Mouse (Mus musculus) thymus, postnatal 0 days (tissue): ENCODE data around the gene Reep1. TPM values are rescaled to one million over a fixed set of nuclear protein-coding genes. Genes with fewer than 3 reads are reported as not detected.

Source experiments
- DNase-seq: peaks from one replicate; pipeline ENCODE4 v3.0.0-alpha.2; 2015; ENCODE audit warnings: low spot score
- polyA plus RNA-seq: library from polyadenylated mRNA; unstranded; fragments of >200 nt; fragmentation: Nextera tagmentation; extraction: Ambion mirVana; gene quantifications from 2 replicates; pipeline ENCODE4 v1.2.1, GENCODE M21; 2015

Gene Reep1
- 2.2 and 2.4 TPM in 2 replicates for polyA plus RNA-seq

DNA sequence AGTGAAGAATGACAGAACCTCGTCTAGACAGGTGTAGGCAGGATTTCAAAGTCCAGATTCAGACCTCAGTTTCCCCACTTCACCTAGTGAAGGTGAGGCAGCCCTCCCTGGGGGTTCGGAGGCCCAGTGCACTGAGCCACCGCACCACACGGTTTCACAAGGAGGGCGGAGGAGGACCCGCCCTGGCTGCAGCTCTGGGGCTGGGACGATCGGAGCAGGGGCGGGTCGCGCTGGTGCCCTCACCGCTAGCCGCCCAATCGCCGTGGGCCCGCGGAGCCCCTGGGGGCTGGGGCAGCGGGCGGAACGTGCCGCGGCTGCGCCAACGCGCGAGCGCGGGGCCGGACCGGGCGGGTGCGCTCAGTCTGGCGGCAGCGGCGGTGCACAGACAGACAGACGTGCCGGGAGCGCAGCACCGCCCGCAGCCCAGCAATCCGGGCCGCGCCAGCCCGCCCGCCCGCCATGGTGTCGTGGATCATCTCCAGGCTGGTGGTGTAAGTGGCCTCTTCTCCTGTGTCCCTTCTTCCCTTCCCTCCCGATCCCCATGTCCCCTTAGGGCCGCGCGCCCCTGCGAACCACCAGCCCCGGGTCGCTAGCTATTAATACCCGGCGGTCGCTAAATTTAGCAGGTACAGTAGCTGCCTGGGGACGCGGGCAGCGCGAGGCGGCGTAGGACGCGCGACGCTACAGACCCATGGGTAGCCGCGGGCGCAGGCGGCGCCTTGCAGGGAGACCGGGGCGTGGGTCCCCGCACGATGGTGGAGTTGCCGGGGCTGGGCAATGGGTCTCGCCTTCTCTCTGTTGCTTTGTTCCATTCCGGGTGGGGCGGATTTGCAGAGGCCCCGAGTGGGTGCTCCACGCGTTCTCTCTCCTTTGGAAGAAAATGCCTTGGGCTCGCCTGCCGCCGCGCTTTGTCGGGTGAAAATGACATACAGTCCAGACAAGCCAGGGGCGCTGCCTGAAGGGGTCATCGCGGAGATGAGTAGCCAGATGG is at the start of gene Reep1:
Gene Reep1, plus strand, starts transcription at position 51 of the 991 bp plus-strand sequence.
- DNase-seq: peak; percentile 57

DNA sequence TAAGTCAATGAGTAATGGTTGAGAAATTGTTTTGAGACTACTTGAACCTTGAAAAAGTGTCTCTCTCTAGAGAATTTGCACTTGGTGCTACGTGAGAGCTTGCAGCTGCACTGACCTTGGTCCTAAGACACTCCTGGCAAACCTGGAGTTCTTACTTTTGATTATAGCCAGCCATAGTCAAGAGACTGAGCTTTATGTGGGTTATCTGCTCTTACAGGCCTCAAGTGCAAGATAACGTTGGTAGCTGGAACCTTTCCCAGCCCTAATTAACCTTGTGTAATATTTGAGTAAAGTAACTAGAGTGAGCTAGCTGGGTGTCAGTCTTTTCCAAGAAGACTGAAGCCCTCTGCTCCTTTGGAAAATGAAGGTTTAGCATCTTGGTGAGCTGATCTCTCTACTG is 49.1 kb upstream of the Reep1 start:
- no peak for DNase-seq

DNA sequence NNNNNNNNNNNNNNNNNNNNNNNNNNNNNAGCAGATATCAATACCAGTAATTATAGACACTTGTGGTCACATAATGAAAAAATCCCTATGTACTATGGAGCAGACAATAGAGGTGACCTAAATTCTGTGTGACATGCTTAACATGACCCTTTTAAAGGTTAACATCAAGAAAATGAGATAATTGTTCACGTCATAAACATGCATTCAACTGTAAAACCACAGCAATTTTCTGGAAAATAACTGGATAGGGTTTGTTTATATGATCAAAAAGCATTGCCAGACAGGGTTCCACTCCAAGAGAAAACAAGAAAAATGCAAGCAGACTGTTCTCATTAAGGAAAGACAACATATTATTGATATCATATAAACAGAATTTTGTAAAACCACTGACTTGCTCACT is 42.9 kb upstream of the Reep1 start:
- no peak for DNase-seq

DNA sequence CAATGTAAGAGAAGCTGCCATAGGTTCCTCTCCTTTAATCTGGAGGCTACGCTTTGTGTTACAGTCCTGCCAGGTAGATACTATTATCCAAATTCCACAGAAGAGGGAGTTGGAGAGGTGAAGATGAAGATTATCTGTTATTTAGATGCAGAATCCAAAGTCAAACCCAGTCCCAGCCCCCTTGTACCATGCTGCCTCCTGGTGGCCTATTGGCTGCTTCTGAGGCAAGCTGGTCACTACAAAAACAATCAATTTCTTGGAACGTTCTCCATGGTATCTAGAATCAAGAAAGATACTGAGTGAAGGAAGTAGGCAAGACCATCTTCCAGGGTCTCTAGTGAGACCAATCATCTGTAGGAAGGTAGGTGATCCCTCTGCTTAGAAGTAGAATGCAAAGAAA is 34.2 kb upstream of the Reep1 start:
- peak; percentile 26 for DNase-seq

DNA sequence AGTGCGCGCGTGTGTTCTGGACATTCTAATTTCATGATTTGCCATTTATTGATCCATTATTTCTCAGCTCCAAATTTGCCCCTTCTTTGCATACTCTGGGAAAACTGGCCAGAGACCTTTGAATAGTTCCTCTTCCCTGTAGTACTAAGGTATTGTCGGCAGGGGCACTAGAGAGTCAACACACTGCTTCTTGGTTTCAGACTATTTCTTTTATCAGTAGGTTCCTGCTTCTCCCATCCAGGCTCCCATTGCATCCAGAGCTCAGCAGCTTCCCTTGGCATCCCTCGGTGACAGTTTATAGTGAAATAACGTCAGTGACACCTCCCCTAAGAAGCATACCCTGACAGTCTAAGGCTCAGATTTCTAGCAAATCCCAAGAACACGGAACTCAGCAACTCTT is 28.5 kb upstream of the Reep1 start:
- DNase-seq: no peak

DNA sequence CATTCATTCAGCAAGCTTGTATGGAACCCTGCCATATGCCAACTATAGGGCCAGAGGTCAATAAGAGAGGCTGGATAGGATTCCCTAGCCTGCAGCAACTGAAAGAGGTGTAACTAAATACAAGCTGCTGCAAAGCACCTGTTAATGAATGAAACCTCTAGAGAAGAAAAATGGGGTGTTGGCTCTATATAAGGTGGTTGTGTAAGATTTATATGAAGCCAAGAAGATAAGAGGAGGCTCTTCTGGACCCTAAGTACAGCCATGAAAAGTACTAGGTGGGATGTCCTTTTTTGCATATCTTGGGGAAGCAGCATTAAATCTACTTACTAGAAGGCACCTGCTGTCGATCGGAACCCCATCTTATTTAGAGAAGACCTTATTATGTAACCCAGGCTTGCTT is 12.2 kb upstream of the Reep1 start:
- DNase-seq: no peak

DNA sequence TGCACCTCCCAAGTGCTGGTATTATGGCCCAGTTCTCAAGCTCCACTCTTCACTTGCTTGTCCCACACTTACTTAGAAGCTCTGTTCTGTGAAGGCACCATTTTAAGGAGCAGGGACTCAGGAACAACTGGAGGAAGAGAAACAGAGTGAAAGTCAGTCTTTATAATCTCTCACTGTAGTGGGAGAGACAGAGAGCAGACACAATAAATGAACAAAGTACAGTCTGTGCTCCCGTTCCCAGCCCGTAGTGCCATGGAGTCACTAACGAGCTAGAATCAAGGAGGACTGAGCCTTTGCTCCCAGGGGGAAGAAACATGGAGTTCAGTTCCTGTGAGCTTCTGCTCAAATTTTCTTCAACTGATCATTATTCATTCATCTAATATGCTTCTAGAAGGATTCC is 11.8 kb upstream of the Reep1 start:
- no peak for DNase-seq

DNA sequence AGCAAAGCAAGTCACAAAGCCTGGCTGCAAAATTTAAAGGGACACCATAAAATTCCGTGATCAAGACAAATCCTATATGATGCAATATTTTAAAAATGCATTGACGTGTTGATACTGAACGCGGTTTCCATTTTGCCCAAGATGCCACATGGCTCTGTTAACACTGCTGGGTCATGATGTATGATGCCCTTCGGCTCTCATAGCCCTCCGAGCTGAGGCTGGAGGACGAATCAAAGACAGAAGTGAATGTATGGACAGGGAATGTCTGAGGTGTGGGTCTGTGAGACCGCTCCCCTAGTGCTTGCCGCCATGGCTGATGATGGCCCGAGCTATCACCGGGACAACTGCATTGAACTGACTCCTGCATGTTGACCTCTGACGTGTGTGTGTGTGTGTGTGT is 490 bp upstream of the Reep1 start:
- DNase-seq: no peak

DNA sequence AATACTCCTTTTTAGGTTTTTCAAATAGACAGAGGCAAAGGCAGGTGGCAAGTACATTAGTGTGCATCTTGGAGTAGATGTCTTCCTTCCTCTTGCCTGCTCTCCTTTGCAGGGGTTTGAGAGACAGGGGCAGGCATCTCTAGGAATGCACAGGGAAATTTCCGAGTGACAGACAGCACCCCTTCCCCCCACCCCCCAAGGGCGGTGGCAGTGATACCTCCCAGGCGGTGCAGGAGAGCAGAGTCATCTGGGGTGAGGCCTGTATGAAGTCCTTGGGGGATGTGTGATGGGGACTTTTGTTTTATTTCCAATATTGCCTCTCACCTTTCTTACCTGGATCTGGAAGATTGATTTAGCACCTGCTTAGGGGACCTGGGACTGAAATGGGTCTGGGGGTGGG is 1.2 kb downstream of the Reep1 start:
- no peak for DNase-seq

DNA sequence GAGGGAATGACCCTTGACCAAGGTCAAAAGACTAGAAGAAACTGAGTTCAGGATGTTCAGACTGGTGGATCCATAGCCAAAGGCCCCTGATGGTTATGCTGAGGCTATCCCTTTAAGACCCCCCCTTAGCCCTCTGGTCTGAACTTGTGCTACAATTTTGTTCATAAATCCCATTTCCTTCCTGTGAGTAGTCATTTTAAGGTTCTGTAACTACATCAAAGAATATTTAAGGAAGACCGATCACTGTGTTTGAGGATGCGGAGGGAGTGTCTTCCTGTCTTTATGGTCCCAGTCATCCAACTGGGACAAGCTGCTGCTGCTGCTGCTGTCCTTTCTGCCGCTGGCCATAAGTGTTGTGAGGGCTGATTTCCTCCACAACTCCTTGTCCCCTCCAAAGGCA is 3.0 kb downstream of the Reep1 start:
- DNase-seq: no peak

DNA sequence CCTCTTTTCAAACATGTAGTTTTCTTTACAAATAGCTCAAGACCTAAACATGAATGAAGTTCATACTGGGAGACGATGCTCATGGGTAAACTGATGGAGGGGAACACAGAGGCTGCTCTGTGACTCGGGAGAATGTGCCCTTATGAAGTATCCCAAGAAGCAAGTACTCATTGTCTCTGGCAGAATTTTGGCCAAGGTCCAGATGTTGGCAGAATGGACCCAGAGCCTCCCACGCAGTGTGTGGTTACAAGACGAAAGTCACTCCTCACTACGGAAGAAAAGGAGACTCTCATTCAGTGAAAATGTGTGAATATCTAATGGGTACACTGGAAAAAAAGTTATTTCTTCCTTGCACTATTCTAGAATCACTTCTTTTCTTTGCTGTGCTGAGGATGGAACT is 3.8 kb downstream of the Reep1 start:
- no peak for DNase-seq

DNA sequence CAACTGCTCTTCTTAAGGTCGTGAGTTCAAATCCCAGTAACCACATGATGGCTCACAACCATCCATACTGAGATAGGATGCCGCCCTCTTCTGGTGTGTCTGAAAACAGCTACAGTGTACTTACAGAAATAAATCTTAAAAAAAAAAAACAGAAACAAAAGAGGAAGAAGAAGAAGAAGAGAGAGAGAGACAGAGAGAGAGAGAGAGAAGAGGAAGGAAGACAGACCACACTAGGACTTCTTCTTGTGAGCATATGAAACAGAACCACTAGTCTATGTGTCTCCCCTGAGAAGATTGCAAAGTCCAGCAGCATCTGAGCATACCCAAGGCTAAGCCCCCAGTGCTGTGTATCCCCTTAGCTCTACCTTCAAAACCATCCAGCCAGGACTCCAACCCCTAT is 6.2 kb downstream of the Reep1 start:
- no peak for DNase-seq

DNA sequence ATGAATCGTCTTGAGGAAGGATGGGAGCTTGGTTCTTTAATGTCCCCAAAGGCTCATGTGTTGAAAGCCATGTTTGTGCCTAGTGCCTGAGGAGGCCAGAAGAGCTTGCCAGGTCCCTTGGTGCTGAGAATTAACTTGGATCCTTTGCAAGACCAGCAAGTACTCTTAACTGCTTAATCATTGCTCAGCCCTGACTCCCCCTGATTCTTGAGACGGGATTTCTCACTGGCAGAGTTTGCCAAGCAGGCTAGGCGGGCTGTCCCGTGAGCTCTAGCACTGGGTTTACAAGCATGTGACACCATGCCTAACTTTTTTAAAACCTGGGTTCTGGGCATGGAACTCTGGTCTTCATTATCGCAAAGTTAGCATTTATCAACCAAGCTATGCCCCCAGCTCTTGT is 7.6 kb downstream of the Reep1 start:
- no peak for DNase-seq

DNA sequence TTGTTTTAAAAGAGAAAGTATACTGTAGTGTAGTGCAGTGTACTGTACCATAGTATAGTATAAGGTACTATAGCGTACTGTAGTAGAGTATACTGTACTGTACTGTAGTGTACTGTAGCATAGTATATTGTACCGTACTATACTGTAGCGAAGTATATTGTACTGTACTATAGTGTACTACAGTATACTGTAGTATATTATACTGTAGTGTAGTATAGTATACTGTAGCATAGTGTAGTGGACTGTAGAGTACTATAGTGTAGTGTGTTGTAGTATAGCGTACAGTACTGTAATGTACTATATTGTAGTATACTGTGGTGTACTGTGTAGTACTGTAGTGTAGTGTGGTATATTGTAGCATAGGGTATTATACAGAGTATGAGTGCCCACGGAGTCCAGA is 9.1 kb downstream of the Reep1 start:
- no peak for DNase-seq

DNA sequence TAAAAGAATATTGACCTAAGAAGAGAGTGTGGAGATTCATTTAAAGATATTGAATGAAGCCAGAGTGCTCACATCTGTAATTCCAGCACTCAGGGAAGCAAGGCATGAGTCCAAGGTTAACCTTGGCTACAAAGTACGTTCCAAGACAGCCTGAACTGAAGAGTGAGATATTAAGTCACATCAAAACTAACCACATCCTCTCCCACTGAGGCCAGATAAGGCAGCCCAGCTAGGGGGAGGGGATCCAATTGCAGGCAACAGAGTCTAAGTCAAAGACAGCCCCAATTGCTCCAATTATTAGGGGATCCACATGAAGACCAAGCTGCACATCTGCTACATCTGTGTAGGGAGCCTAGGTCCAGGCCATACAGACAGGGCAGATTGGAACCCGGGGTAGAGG is 11.0 kb downstream of the Reep1 start:
- DNase-seq: peak; percentile 37

DNA sequence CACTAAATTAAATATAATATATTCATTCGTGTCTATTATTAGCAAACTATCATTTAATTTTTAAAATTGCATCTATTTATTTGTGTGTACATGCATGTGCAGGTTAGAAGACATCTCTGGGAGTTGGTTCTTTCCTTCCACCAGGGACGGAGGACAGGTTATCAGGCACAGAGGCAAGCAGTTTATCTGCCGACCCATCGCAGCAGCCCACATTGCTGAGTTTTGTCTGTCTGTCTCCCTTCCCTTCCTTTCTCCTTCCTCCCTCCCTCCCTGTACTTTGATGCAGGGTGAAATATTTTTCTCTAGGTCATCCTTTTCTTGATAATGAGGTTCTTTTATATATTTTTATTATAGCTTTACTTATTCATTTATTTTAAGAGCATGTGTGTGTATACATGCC is 11.9 kb downstream of the Reep1 start:
- no peak for DNase-seq

DNA sequence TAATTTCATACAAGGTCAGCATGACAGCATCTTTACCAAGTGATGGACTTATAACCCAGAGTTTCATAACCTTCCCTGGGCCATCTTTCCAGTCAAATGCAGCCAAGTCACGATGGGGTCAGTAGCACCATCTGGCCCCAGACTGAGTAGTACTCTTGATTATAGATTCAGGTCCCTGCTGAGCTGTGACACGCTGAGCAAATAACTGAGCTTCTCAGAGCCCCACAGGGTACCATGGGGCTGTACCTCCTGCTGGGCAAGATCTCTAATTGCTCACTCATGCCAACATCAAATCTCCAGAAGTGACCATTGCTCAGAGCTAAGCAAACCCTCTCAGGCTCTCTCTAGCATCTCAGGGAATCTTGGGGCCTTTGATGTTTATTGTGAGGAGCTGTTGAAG is 15.6 kb downstream of the Reep1 start:
- no peak for DNase-seq

DNA sequence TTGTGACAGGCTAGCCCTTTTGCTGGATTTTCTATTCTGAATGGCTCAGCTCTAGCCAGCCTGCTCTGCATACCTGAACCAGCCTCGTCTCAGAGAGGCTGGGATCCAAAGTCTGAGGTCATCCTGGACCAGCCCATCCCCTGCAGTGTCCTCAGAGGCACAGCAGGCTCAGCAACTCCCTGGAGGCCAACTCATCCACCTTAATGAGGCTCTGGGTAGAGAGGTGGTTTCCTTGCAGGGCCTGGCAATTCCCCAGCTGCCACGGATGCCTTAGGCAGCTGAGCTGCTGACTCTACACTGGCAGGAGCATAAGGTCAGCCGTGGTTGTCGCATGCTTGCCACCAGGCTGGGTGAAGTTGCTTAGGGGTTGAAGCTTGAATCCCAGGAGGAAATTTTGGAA is 16.2 kb downstream of the Reep1 start:
- no peak for DNase-seq

DNA sequence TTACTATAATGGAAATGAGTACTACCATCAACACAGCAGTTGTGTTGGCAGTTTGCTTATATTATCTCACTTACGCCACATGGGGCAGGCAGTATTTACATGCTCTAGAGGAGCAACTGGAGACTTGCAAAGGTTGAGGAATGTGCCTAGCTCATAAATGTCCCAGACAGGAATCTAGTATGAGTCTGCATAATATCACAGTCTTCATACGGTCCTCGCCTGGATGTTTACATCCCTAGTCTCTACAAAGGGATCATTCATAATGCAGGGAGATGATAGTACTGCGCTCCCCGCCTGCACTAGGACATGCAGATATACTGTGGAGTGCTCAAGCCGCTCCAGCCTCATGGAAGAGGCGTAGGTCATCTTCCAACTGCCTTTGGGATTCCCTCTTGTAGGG is 19.3 kb downstream of the Reep1 start:
- DNase-seq: no peak

DNA sequence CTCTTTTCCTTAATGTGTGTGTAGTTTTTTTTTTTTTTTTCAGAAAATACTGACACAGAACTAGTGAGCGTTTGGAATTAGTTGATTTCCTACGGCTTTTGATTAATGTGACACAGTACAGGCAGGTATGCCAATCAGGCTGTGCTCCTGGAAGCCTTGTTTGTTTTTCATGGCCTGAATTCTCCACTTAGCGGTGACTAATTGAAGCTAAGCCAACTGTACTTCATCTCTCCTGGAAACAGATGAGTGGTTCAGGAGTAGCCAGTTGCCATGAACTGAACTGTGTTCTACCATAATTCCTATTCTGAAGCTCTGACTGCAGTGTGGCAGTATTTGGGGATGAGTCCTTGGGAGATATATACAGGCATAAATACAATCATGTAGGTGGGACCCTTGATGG is 20.9 kb downstream of the Reep1 start:
- DNase-seq: no peak

DNA sequence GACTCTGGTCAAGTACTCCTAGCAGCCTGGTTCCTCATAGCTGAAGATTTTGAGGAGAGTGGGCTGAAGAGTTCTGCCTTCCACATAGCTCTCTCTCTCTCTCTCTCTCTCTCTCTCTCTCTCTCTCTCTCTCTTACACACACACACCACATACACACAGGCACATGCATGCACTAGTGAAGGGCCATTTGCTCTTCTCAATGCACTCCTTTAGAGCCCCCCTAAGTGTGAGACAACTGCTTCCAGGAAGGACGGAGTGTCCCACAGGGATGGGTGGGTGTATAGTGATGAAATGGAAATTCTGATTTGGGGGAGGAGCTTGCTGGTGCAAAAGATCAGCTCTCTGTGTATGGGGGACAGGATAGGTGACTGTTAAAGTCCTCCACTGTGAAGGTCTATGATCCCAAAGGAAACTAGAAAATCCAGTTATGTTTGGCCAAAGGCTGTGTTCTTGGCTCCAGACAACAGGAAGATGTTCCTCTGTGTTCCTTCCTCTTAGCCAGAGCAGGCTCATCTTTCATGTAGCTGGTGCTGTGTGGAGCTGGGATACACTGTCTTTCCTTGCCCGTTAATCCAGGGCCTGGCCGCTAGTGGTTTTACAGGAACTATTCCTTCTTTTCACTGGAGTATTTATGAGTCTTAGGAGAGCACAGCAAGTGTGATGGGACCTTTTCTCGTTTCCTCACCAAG is 27.7 kb downstream of the Reep1 start:
- no peak for DNase-seq

DNA sequence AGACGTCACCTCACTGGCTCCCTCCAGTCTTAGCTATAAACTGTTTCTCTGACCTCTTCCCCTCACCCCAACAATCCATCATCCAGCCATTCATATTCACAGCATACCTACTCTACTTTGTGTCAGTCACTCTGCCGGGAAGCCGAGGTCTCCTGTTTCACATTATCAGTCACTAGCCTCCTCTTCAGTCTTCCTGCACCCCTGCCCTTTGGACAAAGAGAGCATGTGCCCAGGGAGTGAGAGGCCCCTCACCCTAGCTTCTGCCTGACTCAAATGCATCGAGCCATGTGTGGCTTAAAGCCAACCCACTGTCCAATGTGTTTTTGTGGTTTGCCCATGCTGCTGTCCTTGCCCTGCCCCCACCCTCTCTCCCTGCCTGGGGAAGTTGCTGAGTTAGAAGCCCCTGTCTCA is 28.2 kb downstream of the Reep1 start:
- DNase-seq: no peak

DNA sequence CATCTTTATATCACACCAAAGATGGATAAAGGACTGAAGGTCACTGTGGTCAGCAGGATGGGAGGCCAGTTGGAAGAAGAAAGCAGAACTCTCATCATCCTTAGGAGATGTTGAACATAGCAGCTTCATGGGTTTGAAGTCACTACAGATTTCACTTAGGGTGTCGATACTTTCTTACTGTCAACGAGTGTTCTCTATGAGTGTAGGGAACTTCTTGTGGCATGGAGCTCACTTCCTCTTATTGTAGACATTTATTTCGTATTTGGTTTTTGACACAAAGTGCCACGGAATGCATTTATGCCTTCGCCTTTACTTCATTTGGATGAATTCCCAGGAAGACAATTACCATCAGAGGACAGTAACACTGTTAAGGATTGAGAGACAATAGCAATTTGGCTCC is 28.7 kb downstream of the Reep1 start:
- no peak for DNase-seq
